Mouse (Mus musculus) B cell, adult 2 months (primary cell): ENCODE measurements around the gene Brd4.

Experiments
- DNase-seq, 2 experiments: peaks; one replicate each; pipeline ENCODE4 v3.0.0; 2022

Gene Brd4

DNA sequence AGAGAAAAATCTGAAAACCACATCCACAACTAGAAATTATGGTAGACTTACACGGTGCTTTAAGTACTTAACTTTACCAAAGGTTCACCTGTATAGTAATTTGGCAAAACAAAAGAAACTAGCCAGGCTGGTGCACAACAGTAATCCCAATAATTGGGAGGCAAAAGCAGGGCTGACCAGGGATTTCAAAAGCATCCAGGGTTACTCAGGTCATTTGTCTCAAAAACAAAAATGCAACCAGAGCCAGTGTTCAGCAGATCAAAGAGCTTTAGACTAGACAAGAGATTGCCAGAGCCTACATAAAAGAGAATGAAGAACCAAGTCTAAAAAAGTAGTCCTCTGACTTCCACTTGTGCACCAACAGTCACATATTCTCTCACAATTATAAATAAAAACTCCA is 7.3 kb downstream of the Brd4 start:
- no peak for DNase-seq

- DNase-seq: no peak
Observed at GRCm38 (mm10) chr17:32275568-32275967, 9.0 kb downstream of the Brd4 start.

GRCm38 (mm10) chr17:32269151-32269550 is 15.4 kb downstream of the Brd4 start:
- no peak for DNase-seq

DNA sequence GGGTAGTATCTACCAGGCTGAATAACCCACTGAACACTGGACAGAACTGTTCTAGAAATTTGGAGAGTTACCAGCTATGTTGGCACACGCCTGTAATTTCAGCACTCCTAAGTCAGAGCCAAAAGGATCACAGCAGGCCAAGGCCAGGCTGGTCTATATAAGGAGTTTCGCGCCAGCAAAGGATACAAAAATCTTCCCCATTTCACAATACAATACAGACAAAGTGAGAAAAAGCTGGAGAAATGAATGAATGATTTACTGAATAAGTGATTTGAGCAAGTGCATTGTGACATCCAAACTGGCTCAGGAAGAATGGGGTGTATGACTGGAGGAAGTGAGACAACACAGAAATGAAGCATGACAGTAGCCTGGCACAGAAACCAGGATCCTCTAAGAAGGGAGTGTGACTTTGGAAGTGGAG is 16.0 kb downstream of the Brd4 start:
- no peak for DNase-seq

GRCm38 (mm10) chr17:32268096-32268495 is 16.4 kb downstream of the Brd4 start:
- DNase-seq: no peak

- no peak for DNase-seq
Observed at GRCm38 (mm10) chr17:32267617-32268016, 16.9 kb downstream of the Brd4 start.

- no peak for DNase-seq
Observed at GRCm38 (mm10) chr17:32263672-32264071, 20.9 kb downstream of the Brd4 start.

GRCm38 (mm10) chr17:32262831-32263559 is 21.5 kb downstream of the Brd4 start:
- no peak for DNase-seq

DNA sequence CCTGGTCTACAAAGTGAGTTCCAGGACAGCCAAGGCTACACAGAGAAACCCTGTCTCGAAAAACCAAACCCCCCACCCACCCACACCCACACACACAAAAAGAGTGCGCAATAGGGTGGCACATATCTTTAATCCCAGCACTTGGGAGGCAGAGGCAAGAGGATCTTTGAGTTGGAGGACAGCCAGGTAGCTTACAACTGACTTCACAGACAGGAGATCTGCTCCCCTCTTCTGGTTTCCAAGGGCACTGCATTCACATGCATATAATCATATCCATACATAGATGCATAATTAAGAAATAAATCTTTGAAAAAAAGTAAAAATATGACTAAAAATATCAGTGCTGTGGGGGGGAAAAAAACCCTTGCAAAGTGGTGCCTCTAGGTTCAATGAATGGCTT is 25.7 kb downstream of the Brd4 start:
- no peak for DNase-seq

DNA sequence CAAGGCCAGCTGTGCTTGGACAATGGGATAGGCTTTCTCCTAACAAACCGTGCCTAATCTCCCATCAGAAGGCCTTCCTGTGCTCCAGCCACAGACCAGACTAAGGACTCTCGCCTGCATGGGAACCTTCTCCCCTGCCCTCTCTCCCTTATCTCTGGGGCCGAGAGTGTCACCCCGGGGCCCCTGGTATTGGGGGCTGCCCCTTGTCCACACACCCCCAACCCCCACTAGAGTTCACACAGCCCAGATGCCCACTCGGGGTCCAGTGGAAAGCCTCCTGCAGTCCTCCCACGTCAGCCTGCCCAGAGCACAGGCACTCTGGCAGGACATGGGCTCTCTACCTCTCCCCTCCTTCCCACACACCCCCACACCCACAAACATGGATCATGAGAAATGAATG is 26.6 kb downstream of the Brd4 start:
- no peak for DNase-seq

DNA sequence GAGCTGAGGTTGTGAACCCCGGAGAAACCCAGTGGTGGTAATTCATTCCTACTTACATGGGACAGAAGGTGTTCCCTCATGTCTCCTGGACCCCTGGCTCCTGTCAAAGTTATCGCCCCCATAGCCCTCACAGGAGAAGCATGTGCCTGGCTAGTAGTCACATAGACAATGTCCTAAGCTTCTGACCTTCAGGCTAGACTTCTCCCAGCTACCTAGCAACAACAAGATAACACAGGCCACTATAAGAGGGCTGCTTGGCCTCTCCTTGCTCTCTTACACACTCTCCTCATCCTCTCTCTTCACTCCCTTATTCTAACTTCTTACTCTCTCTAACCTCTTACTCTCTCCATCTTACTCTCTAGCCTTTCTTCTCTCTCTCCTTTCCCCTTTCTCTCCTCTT is 27.1 kb downstream of the Brd4 start:
- no peak for DNase-seq

GRCm38 (mm10) chr17:32256896-32257295 is 27.6 kb downstream of the Brd4 start:
- DNase-seq: no peak

DNA sequence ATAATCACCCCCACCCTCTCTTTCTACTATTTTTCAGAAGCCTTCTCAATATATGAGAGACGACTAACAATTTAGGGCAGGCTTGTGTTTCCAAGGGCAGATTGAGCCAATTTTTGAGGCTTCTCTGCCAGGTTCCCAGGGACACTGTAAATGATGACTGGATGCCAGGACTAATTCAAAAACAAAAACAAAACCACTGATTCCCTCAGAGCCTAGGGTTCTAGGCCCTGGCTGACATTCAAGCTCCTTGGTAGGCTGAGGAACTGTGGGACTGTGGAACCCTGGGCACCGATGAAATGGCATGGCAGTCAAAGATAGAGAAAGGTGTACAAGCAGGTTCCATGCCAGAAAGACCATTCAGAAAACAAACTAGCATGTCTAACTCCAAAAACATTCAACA is 31.3 kb downstream of the Brd4 start:
- DNase-seq: no peak

- no peak for DNase-seq
Observed at GRCm38 (mm10) chr17:32251827-32252470, 32.6 kb downstream of the Brd4 start.

DNA sequence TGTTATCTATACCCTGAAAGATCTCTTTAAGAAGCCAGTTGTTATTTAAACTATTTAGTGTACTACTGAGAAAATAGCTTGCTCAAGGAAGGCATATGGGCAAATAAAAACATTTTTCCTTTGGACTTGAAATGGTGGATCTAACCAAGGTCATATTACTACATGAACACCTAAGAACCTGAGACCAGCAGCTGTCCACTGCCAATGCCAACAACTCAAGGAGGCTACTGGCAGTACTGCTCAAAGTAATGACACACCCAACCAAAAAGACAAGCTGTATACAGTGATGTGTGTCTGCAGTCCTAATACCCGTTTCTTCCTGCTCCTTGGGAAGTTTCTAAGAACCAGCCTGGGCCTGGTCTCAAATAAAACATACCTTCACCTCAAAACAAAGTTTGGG is 34.5 kb downstream of the Brd4 start:
- DNase-seq: no peak

GRCm38 (mm10) chr17:32248192-32248591 is 36.3 kb downstream of the Brd4 start:
- no peak for DNase-seq

DNA sequence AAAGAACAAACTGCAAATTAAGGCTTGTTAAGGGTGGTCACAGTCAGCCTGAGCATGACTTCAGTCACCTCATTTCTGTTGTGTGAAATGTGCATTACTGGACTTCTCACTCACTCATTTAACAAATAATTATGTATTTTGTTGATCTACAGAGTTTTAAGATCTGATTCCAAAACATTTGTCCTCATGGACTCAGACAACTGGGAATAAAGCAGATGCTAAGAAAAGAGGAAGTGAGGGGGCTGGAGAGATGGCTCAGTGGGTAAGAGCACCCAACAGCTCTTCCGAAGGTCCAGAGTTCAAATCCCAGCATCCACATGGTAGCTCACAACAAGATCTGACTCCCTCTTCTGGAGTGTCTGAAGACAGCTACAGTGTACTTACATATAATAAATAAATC is 36.9 kb downstream of the Brd4 start:
- DNase-seq: no peak

- no peak for DNase-seq
Observed at GRCm38 (mm10) chr17:32246117-32246516, 38.4 kb downstream of the Brd4 start.

DNA sequence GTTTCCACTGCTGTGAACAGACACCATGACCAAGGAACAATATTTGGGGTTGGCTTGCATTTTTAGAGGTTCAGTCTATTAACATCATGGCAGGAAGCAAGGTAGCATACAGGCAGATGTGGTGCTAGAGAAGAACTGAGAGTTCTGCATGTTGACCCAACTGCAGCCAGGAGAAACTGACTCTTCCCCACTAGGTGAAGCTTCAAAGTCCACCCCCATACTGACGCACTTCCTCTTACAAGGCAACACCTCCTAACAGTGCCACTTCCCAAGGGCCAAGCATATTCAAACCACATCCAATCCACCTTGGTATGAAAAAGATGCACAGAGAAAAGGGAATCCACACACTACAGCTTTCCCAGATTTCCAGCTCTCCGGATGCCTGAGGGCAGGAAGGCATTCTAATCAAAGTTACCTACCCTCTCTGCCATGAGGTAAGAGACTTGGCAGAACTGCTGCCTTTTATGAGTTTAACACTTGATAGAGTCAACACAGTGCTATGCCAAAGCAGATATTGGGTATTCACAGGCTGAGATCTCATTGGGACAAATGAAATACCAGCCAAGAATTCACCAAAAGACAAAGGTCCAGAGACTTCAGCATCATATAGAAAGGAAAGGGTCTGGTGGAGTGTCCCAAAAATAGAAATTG is 43.5 kb downstream of the Brd4 start:
- DNase-seq: peak; percentile 36 to 44

DNA sequence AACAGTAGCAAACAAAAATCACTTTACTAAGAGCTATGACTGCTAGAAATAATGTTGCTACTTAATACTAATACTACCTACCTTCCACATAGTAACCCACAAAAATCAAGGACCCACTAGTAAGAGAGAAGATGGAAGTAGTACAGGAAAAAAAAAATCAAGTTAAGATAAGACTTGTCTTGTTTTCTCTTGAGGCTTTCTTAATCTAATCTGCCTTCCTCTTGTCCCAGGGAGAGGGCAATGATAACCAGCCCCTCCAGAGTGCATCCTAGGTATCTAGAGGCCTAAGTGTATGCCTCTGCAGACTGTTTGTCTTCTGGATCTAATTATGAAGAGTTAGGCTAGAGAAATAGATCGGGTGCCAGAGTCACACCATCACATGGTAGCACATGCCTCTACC is 45.9 kb downstream of the Brd4 start:
- DNase-seq: no peak

GRCm38 (mm10) chr17:32235534-32236191 is 48.9 kb downstream of the Brd4 start:
- DNase-seq: no peak

GRCm38 (mm10) chr17:32233174-32233573 is 51.3 kb downstream of the Brd4 start:
- no peak for DNase-seq

DNA sequence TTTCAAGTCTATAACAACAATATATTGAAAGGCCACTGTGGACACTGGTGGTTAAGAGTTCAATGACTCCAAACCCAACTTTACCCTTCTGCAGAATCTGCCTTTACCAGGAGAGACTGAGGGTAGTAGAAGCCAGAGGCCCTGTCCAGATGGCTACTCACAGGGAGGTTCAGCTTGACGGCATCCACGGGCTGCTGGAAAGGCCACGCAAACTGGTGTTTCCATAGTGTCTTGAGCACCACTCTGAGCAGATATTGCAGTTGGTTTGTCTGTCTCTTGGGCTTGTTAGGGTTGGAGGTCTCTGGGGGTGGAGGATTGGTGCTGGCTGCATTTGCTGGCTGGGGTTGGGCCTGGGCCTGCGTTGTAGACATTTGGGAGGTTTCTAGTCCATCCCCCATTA is 55.3 kb downstream of the Brd4 start:
- no peak for DNase-seq

- no peak for DNase-seq
Observed at GRCm38 (mm10) chr17:32220873-32221272, 63.6 kb downstream of the Brd4 start.
